Mouse (Mus musculus): ENCODE measurements around the gene Gm21985. TPM values are rescaled to one million over a fixed set of nuclear protein-coding genes. Genes with fewer than 3 reads are reported as not detected.

The Gm21985 gene
- polyA plus RNA-seq (2012; fragmentation: generic; extraction: Trizol) = not detected

GRCm38 (mm10) chr2:112266242-112266592 is at the start of gene Gm21985:
TSS of gene Gm21985 (plus strand) at chr2:112266314.

GRCm38 (mm10) chr2:112239212-112239934 is 26.7 kb upstream of the Gm21985 start, which contains the start of gene Lpcat4:
TSS of gene Lpcat4 (plus strand) at chr2:112239468.

GRCm38 (mm10) chr2:112259241-112259962 is 6.7 kb upstream of the Gm21985 start, which contains the start of gene Nutm1:
TSS of gene Nutm1 (minus strand) at chr2:112259291.

GRCm38 (mm10) chr2:112261748-112262653 is 4.1 kb upstream of the Gm21985 start, which contains the start of gene Nop10:
TSS of gene Nop10 (plus strand) at chr2:112261926.

GRCm38 (mm10) chr2:112265448-112266241 is 469 bp upstream of the Gm21985 start, which contains the start of gene Slc12a6:
TSS of gene Slc12a6 (plus strand) at chr2:112265825.

GRCm38 (mm10) chr2:112367726-112368673 is 101.9 kb downstream of the Gm21985 start, which contains the start of gene Emc4:
TSS of gene Emc4 (minus strand) at chr2:112368027.

GRCm38 (mm10) chr2:112378973-112379898 is 113.1 kb downstream of the Gm21985 start, which contains the start of gene Katnbl1:
TSS of gene Katnbl1 (plus strand) at chr2:112379211.

GRCm38 (mm10) chr2:112454862-112455564 is 188.9 kb downstream of the Gm21985 start, which contains the start of gene Emc7:
TSS of gene Emc7 (plus strand) at chr2:112454997.

Other genes starting within 250 kb of the Gm21985 start
- not detected for gene Olfr1311, start 241.9 kb upstream of the Gm21985 start, polyA plus RNA-seq (2012; fragmentation: generic; extraction: Trizol)
- not detected for gene Olfr1312, start 216.1 kb upstream of the Gm21985 start, polyA plus RNA-seq (2012; fragmentation: generic; extraction: Trizol)
- not detected for gene Olfr1313, start 188.5 kb upstream of the Gm21985 start, polyA plus RNA-seq (2012; fragmentation: generic; extraction: Trizol)
- under 1 TPM; 0.02 to 0.08 TPM for gene Olfr1314, start 169.5 kb upstream of the Gm21985 start, polyA plus RNA-seq (2012; fragmentation: generic; extraction: Trizol)
- gene Olfr1315-ps1, start 150.9 kb upstream of the Gm21985 start, polyA plus RNA-seq (2012; fragmentation: generic; extraction: Trizol) = under 1 TPM in 1 of 2 experiments, not detected in 1; 0.04 TPM
- under 1 TPM; 0.02 to 0.08 TPM for gene Olfr1316, start 131.3 kb upstream of the Gm21985 start, polyA plus RNA-seq (2012; fragmentation: generic; extraction: Trizol)
- gene Olfr1317, start 126.0 kb upstream of the Gm21985 start, polyA plus RNA-seq (2012; fragmentation: generic; extraction: Trizol) = under 1 TPM in 1 of 2 experiments, not detected in 1; 0.18 TPM
- under 1 TPM in 1 of 2 experiments, not detected in 1; 0.18 TPM for gene Olfr1318, start 112.1 kb upstream of the Gm21985 start, polyA plus RNA-seq (2012; fragmentation: generic; extraction: Trizol)
- gene Lpcat4, start 26.8 kb upstream of the Gm21985 start, polyA plus RNA-seq (2012; fragmentation: generic; extraction: Trizol) = 10 to 100 TPM in 1 of 2 experiments, 1 to 10 TPM in 1; 9.9 to 19.1 TPM
- not detected for gene Nutm1, start 7.0 kb upstream of the Gm21985 start, polyA plus RNA-seq (2012; fragmentation: generic; extraction: Trizol)
- 100 to 1,000 TPM; 102 to 154 TPM for gene Nop10, start 4.4 kb upstream of the Gm21985 start, polyA plus RNA-seq (2012; fragmentation: generic; extraction: Trizol)
- gene Slc12a6, start 489 bp upstream of the Gm21985 start, polyA plus RNA-seq (2012; fragmentation: generic; extraction: Trizol) = 1 to 10 TPM in 1 of 2 experiments, under 1 TPM in 1; 0.42 to 5.9 TPM
- 10 to 100 TPM; 56.5 to 98.0 TPM for gene Emc4, start 101.7 kb downstream of the Gm21985 start, polyA plus RNA-seq (2012; fragmentation: generic; extraction: Trizol)
- gene Katnbl1, start 112.9 kb downstream of the Gm21985 start, polyA plus RNA-seq (2012; fragmentation: generic; extraction: Trizol) = 1 to 10 TPM in 1 of 2 experiments, under 1 TPM in 1; 0.49 to 2.3 TPM
- 10 to 100 TPM in 1 of 2 experiments, 1 to 10 TPM in 1; 4.5 to 11.0 TPM for gene Emc7, start 188.7 kb downstream of the Gm21985 start, polyA plus RNA-seq (2012; fragmentation: generic; extraction: Trizol)
- gene Chrm5, start 214.5 kb downstream of the Gm21985 start, polyA plus RNA-seq (2012; fragmentation: generic; extraction: Trizol) = under 1 TPM in 1 of 2 experiments, not detected in 1; 0.05 TPM
- 10 to 100 TPM in 1 of 2 experiments, 1 to 10 TPM in 1; 8.4 to 15.0 TPM for gene Aven, start 226.7 kb downstream of the Gm21985 start, polyA plus RNA-seq (2012; fragmentation: generic; extraction: Trizol)